Mouse (Mus musculus) lung, embryonic 14.5 days (tissue): ENCODE measurements around the gene Mical3. TPM values are rescaled to one million over a fixed set of nuclear protein-coding genes. Genes with fewer than 3 reads are reported as not detected.
A peak's percentile ranks its signal among the peaks of the same experiment; 100 is the strongest.

ENCODE experiments used
- ATAC-seq: fragments of 200-750 bp; cut with Nextera tagmentation; 2 replicates; pipeline ENCODE4 v1.8.0; 2017; ENCODE audit warnings: mild to moderate bottlenecking, moderate TSS enrichment, moderate library complexity; ENCODE audit not compliant: insufficient read depth
- DNase-seq: peaks from one replicate; pipeline ENCODE4 v3.0.0-alpha.2; 2015
- H3K27ac ChIP-seq: fragments of 300-500 bp; sonication (generic); 2 replicates; pipeline ENCODE4 v1.5.1; 2014; ENCODE audit warnings: low read depth, mild to moderate bottlenecking, moderate library complexity
- H3K27me3 ChIP-seq: fragments of 300-500 bp; sonication (generic); 2 replicates; pipeline ENCODE4 v1.6.1; 2014; ENCODE audit warnings: low read length, control low read depth; ENCODE audit not compliant: insufficient read depth
- H3K36me3 ChIP-seq: fragments of 300-500 bp; sonication (generic); 2 replicates; pipeline ENCODE4 v1.6.1; 2014; ENCODE audit warnings: control low read depth; ENCODE audit not compliant: insufficient read depth
- H3K4me1 ChIP-seq: fragments of 300-500 bp; sonication (generic); 2 replicates; pipeline ENCODE4 v1.6.1; 2014; ENCODE audit warnings: antibody characterized with exemption, control low read depth; ENCODE audit not compliant: insufficient read depth
- H3K4me2 ChIP-seq: fragments of 300-500 bp; sonication (generic); 2 replicates; pipeline ENCODE4 v1.6.1; 2014; ENCODE audit warnings: mild to moderate bottlenecking
- H3K4me3 ChIP-seq: fragments of 300-500 bp; sonication (generic); 2 replicates; pipeline ENCODE4 v1.5.1; 2014; ENCODE audit warnings: low read depth, low read length
- H3K9ac ChIP-seq: fragments of 300-500 bp; sonication (generic); 2 replicates; pipeline ENCODE4 v1.6.1; 2014
- H3K9me3 ChIP-seq: fragments of 300-500 bp; sonication (generic); 2 replicates; pipeline ENCODE4 v1.6.1; 2016; ENCODE audit warnings: low read depth, low read length, control low read depth
- CTCF ChIP-seq: IDR thresholded peaks from 2 replicates; pipeline ENCODE4 v1.5.1; 2016; ENCODE audit warnings: antibody characterized with exemption, low read depth
- WGBS: fragments of 180-500 bp; shearing (Covaris S2); extraction: QIAGEN DNeasy Blood & Tissue Kit; methylation state at CpG from one replicate; pipeline ENCODE4 v1.1.7; 2014; 5-methylcytosine and 5-hydroxymethylcytosine counted together
- polyA plus RNA-seq: library from polyadenylated mRNA; unstranded; fragments of >200 nt; fragmentation: Nextera tagmentation; extraction: Ambion mirVana; gene quantifications from 2 replicates; pipeline ENCODE4 v1.2.1, GENCODE M21; 2014

The Mical3 gene
- polyA plus RNA-seq, 1 experiment from 2014 or later = 27.0 TPM

DNA sequence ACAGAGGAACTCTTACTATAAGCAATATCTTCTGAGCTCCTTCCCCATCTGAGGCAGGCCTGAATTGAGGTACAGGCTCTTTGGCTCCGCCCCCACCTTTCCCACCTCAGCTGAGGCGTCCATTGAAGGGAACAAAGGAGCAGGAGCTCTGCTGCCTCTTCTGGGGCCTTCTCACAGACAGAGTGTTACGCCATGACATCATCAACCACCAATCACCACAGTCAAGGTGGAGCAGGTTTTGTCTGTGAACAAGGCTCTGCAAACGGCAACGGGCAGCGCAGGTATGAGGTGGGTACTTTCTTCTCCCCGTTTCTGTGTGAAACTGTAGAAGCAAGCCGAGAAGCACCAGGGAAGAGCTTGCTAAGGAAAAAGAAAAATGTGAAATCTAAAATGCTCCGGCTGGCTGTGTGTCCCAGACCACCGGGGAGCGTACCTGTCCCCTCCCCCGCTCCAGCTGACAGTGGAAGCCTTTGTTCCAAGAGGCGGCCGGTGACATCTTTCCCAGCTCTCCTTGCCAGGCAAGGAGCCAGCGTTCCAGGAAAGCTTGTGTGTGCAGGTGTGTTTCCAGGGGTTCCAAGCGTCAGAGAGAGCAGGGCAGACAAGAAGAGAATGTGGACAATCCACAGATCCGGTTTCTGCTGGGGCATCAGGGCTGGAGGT, 66.3 kb downstream of the Mical3 start:
- peak; percentile 80 for ATAC-seq
- Histone ChIP-seq H3K9ac (peak overlapping the region; percentile 45), H3K4me3 (peak overlapping the region; percentile 22), H3K27me3 (no peaks in the 10 kb centered on the region), H3K4me1 (peaks cover 29% of the 10 kb centered on the region), H3K9me3 (no peaks in the 10 kb centered on the region), H3K27ac (peak overlapping the region; percentile 96), H3K36me3 (no peaks in the 10 kb centered on the region), H3K4me2 (peak overlapping the region; percentile 55)
- peak; percentile 77 for DNase-seq
- whole genome bisulfite sequencing = 36% methylated on average over 17 of the region's 17 CpGs
- TF ChIP-seq CTCF = no peak

DNA sequence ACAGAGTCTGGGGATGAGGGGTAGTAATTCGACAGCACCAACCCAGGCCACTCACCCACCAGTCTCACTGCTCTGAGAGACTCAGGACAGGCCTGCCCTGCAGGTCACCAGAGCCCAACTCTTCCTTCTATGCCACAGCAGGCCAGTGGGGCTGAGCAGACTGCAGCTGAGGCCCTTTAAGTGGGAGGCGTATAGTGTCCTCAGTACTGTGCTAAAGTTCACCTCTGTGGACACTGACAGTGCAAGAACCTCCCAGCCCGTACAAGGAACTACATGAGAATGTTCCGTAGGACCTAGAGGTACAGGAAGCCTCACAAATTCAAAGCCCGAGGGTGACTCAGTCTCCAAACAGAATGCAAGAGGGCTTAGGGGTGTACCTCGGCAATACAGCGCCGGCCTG, 67.0 kb downstream of the Mical3 start:
- peak overlapping the region; percentile 23; the same call in 1 of the 2 replicates for H3K9ac ChIP-seq
- peaks cover 27% of the 10 kb centered on the region for H3K4me1 ChIP-seq
- no peak overlapping the region for H3K4me3 ChIP-seq
- DNase-seq (peak; percentile 1), ATAC-seq (no peak)
- 65% methylated on average over 8 of the region's 8 CpGs for WGBS
- no peaks in the 10 kb centered on the region for H3K36me3 ChIP-seq
- H3K27ac ChIP-seq = peak overlapping the region; percentile 96
- peak overlapping the region; percentile 5; the same call in 1 of the 2 replicates for H3K4me2 ChIP-seq
- H3K27me3 ChIP-seq = no peaks in the 10 kb centered on the region
- H3K9me3 ChIP-seq = no peaks in the 10 kb centered on the region
- TF ChIP-seq CTCF = no peak

DNA sequence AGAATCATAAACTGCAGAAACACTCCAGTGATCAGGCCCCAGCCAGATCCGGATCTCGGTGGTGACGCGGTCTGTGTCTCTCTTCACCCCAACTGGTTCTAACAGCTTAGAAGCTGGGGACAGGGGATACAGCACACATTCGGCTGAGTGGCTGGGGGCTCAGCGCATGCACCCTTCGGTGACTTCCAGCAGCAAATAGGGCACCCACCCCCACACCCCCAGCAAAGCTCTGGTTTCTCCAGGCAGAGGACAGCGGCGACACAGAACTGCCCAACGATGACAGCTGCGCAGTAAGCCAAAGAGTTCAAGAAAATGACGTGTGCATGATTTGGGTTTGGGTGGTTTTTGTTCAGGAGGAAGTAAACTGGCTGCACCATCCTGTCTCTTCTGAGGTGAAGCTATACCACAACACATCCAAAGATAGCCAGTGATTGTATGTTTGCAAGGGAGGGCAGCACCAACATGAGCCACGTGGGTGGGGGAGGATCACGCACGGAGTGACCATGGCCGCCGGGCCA, 67.8 kb downstream of the Mical3 start:
- 88% methylated on average over 17 of the region's 17 CpGs for WGBS
- no peak for ATAC-seq
- H3K36me3 ChIP-seq = no peaks in the 10 kb centered on the region
- no peak overlapping the region for H3K9ac ChIP-seq
- no peak for TF ChIP-seq CTCF
- H3K9me3 ChIP-seq = no peaks in the 10 kb centered on the region
- H3K4me2 ChIP-seq = no peak overlapping the region
- no peaks in the 10 kb centered on the region for H3K27me3 ChIP-seq
- DNase-seq = no peak
- H3K27ac ChIP-seq = no peak overlapping the region
- no peak overlapping the region for H3K4me3 ChIP-seq
- H3K4me1 ChIP-seq = peaks cover 27% of the 10 kb centered on the region

DNA sequence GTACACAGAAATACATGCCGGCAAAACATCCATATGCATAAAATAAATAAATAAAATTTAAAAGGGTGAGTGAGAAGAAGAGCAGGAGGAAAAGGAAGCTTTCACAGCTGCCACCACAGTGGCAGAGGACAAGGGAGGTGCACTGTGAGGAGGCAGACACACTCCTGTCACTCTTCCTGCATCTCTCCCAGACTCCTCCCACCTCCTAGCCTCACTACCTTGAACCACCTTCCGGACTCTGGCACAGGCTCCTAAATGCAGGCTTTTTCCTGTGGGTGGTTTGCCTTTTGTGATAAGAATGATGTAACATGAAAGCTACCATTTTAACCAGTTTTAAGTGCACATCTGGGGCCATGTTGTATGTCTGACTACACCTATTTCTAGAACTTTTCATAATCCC, 72.8 kb downstream of the Mical3 start:
- H3K27me3 ChIP-seq = no peaks in the 10 kb centered on the region
- no peak for ATAC-seq
- TF ChIP-seq CTCF = no peak
- no peak overlapping the region for H3K4me2 ChIP-seq
- no peaks in the 10 kb centered on the region for H3K36me3 ChIP-seq
- peaks cover 40% of the 10 kb centered on the region for H3K4me1 ChIP-seq
- WGBS = 55% methylated on average over 2 of the region's 2 CpGs
- no peak overlapping the region for H3K4me3 ChIP-seq
- no peak overlapping the region for H3K9ac ChIP-seq
- H3K9me3 ChIP-seq = no peaks in the 10 kb centered on the region
- H3K27ac ChIP-seq = peak overlapping the region; percentile 82
- DNase-seq = no peak

DNA sequence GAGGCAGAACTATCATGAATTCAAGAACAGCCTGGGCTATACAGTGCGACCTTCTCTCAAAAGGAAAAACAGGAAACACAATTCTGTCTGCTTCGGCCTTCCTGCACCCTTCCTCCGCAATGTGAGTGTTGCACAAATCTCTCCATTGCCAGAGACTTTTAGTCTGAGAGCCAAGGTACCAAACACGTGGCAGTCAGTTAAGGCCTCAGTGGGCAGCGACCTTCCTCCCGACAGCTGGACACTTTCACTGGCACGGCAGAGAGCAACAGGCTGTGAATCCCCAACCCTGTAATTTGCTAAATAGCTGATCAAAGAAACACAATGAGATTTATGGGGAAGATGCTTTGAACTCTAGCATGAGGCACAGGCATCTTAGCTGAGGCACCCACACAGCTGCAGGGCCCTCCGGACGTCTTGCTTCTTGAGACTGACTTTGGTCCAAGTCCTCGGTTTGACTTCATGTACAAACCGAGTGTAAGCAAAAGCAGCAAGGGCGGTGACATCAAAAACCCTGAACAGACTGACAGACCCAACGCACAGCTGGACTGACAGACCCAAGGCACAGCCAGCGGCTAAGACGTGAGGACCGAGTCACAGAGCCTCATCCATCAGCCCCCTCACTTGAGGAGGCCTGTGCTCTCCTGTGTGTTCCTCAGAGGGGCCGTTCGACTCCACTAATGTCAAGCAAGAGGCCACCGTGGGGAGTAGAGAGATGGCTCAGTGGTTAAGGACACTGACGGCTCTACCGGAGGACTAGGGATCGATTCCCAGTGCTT, 73.4 kb downstream of the Mical3 start:
- H3K4me3 ChIP-seq = no peak overlapping the region
- no peaks in the 10 kb centered on the region for H3K27me3 ChIP-seq
- H3K9ac ChIP-seq = no peak overlapping the region
- peak overlapping the region; percentile 82 for H3K27ac ChIP-seq
- peaks cover 40% of the 10 kb centered on the region for H3K4me1 ChIP-seq
- no peak for TF ChIP-seq CTCF
- no peak overlapping the region for H3K4me2 ChIP-seq
- DNase-seq (peak; percentile 86), ATAC-seq (peak; percentile 82)
- H3K36me3 ChIP-seq = no peaks in the 10 kb centered on the region
- H3K9me3 ChIP-seq = no peaks in the 10 kb centered on the region
- 44% methylated on average over 22 of the region's 22 CpGs for WGBS

- Histone ChIP-seq H3K27ac (0 out of 2 replicates have a peak overlapping the region, but pooled peaks have one; percentile 4), H3K9me3 (no peaks in the 10 kb centered on the region), H3K4me1 (peaks cover 40% of the 10 kb centered on the region), H3K27me3 (no peaks in the 10 kb centered on the region), H3K4me3 (no peak overlapping the region), H3K9ac (no peak overlapping the region), H3K36me3 (no peaks in the 10 kb centered on the region), H3K4me2 (no peak overlapping the region)
- ATAC-seq (no peak), DNase-seq (peak; percentile 78)
- TF ChIP-seq CTCF = no peak
- 36% methylated on average over 3 of the region's 3 CpGs for WGBS
Observed at GRCm38 (mm10) chr6:121055496-121055895, 75.3 kb downstream of the Mical3 start.

- ATAC-seq = no peak
- H3K4me1 ChIP-seq = peaks cover 40% of the 10 kb centered on the region
- no peak overlapping the region for H3K27ac ChIP-seq
- H3K9me3 ChIP-seq = no peaks in the 10 kb centered on the region
- no peak for TF ChIP-seq CTCF
- H3K4me2 ChIP-seq = no peak overlapping the region
- no peak overlapping the region for H3K4me3 ChIP-seq
- whole genome bisulfite sequencing = 86% methylated on average over 9 of the region's 9 CpGs
- DNase-seq = no peak
- H3K9ac ChIP-seq = no peak overlapping the region
- no peaks in the 10 kb centered on the region for H3K27me3 ChIP-seq
- no peaks in the 10 kb centered on the region for H3K36me3 ChIP-seq
Observed at GRCm38 (mm10) chr6:121054908-121055307, 75.9 kb downstream of the Mical3 start.
